25 mouse cellular contexts compared by ENCODE assay signal in genomic region chr13:9886465-9887135, GRCm38 (mm10).
DNase-seq lines count a peak whose midpoint lies in the region; ATAC-seq lines count a peak whose summit lies in the region.
"Had no signal": no experiment of that assay in that cellular context is flagged by ENCODE, and none has a peak within 500 bp of the region (broad histone marks: within the 10 kb centered on the region; RNA-seq: fewer than 3 reads in every experiment).

No protein-coding gene starts in this region.

- no peak overlapping the region for H3K4me3 ChIP-seq in lung, embryonic 16.5 days (ENCODE audit: low read length)
- H3K4me3 ChIP-seq in embryonic facial prominence, embryonic 10.5 days: no peak overlapping the region
- H3K4me3 ChIP-seq: embryonic facial prominence, embryonic 12.5 days; forebrain, embryonic 15.5 days; heart, embryonic 15.5 days; lung, embryonic 15.5 days had no signal

- no peak overlapping the region for H3K27ac ChIP-seq in lung, embryonic 16.5 days (ENCODE audit: low read length)
- H3K27ac ChIP-seq in embryonic facial prominence, embryonic 10.5 days (replicated peaks): no peak overlapping the region
- H3K27ac ChIP-seq: embryonic facial prominence, embryonic 12.5 days; forebrain, embryonic 15.5 days; heart, embryonic 15.5 days; hindbrain, embryonic 14.5 days; liver, embryonic 14.5 days; lung, embryonic 15.5 days had no signal

- WGBS in lung, embryonic 16.5 days: 45% methylated on average over 6 of the region's 6 CpGs
- WGBS in embryonic facial prominence, embryonic 10.5 days: 83% methylated on average over 6 of the region's 6 CpGs

- H3K4me1 ChIP-seq in lung, embryonic 16.5 days (replicated peaks; ENCODE audit: control insufficient read depth, insufficient read depth, low read length): peaks cover 8% of the 10 kb centered on the region; the same call in 1 of the 2 replicates
- peaks cover 6% of the 10 kb centered on the region; the same call in 1 of the 2 replicates for H3K4me1 ChIP-seq in embryonic facial prominence, embryonic 10.5 days
- H3K4me1 ChIP-seq: embryonic facial prominence, embryonic 12.5 days; forebrain, embryonic 15.5 days had no signal

- H3K4me2 ChIP-seq in lung, embryonic 16.5 days (ENCODE audit: low read depth, low read length): no peak overlapping the region
- H3K4me2 ChIP-seq: embryonic facial prominence, embryonic 12.5 days; forebrain, embryonic 15.5 days; heart, embryonic 15.5 days; hindbrain, embryonic 14.5 days; lung, embryonic 15.5 days; midbrain, embryonic 11.5 days had no signal

- no peaks in the 10 kb centered on the region for H3K36me3 ChIP-seq in lung, embryonic 16.5 days (ENCODE audit: control insufficient read depth, insufficient read depth, low read length)
- H3K36me3 ChIP-seq in embryonic facial prominence, embryonic 10.5 days (replicated peaks): no peaks in the 10 kb centered on the region
- H3K36me3 ChIP-seq: embryonic facial prominence, embryonic 12.5 days; forebrain, embryonic 15.5 days; heart, embryonic 15.5 days; lung, embryonic 15.5 days had no signal

- 0 out of 2 replicates have a peak, but pooled peaks have one; percentile 26 for ATAC-seq in lung, embryonic 16.5 days (ENCODE audit: low read depth)
- ATAC-seq: CD4-positive, CD25-positive, alpha-beta regulatory T cell, adult 4 months; forebrain, embryonic 15.5 days; inflammation-experienced regulatory T-cells, adult 6 months; midbrain, embryonic 16.5 days had no signal

- H3K9ac ChIP-seq in lung, embryonic 16.5 days (ENCODE audit: low read length): no peak overlapping the region
- H3K9ac ChIP-seq: embryonic facial prominence, embryonic 12.5 days; forebrain, embryonic 15.5 days; heart, embryonic 15.5 days; hindbrain, embryonic 14.5 days; liver, embryonic 14.5 days; lung, embryonic 15.5 days had no signal

- intact Hi-C loops in heart, postnatal 25 days (cut with DNase I): loop anchor here (10.0 kb wide), 1 partner anchor 1678 kb away; no protein-coding TSS in a partner anchor

- peak; percentile 74 for DNase-seq in heart, adult 11 months
- no peak for DNase-seq in heart, postnatal 25 days (ENCODE audit: low spot score)
- peak; percentile 29 for DNase-seq in kidney, postnatal 14 days
- DNase-seq in kidney, adult 18-20 months: no peak
- peak; percentile 48 for DNase-seq in lung, postnatal 10 days
- no peak for DNase-seq in embryonic facial prominence, embryonic 10.5 days (ENCODE audit: low spot score)
- DNase-seq: cerebellum, adult 11 months; cerebellum, adult 9-10 months; cerebellum, postnatal 36 days; layer of hippocampus, postnatal 36 days; liver; right cerebral cortex, postnatal 4 days; thymus, adult 2 months; thymus, postnatal 36 days had no signal

- H3K9me3 ChIP-seq in lung, embryonic 16.5 days (ENCODE audit: control insufficient read depth, low read length): no peaks in the 10 kb centered on the region
- no peaks in the 10 kb centered on the region for H3K9me3 ChIP-seq in embryonic facial prominence, embryonic 10.5 days
- H3K9me3 ChIP-seq: embryonic facial prominence, embryonic 12.5 days; forebrain, embryonic 15.5 days; heart, embryonic 15.5 days; lung, embryonic 15.5 days had no signal

- H3K27me3 ChIP-seq in lung, embryonic 16.5 days (ENCODE audit: control insufficient read depth, insufficient read depth, low read depth, low read length): no peaks in the 10 kb centered on the region
- H3K27me3 ChIP-seq in embryonic facial prominence, embryonic 10.5 days (replicated peaks; ENCODE audit: low read depth, poor library complexity, severe bottlenecking): no peaks in the 10 kb centered on the region
- H3K27me3 ChIP-seq: embryonic facial prominence, embryonic 12.5 days; forebrain, embryonic 15.5 days; heart, embryonic 15.5 days; lung, embryonic 15.5 days had no signal

Comparison
In these comparisons a context has a peak if more than half of its experiments do, and no peak if none do; other contexts are left out.
1. DNase-seq: peak in heart, adult 11 months (single experiment), kidney, postnatal 14 days (single experiment) and lung, postnatal 10 days (single experiment); none in heart, postnatal 25 days (single experiment), kidney, adult 18-20 months (single experiment) and embryonic facial prominence, embryonic 10.5 days (single experiment).